Mouse (Mus musculus) frontal cortex, postnatal 36 days (tissue): ENCODE data around the gene F13a1.

ENCODE experiments used
- DNase-seq, 2 experiments: peaks; one replicate each; pipeline ENCODE4 v3.0.0; 2022; ENCODE audit warnings: low spot score in 2 of 2

F13a1 gene

DNA sequence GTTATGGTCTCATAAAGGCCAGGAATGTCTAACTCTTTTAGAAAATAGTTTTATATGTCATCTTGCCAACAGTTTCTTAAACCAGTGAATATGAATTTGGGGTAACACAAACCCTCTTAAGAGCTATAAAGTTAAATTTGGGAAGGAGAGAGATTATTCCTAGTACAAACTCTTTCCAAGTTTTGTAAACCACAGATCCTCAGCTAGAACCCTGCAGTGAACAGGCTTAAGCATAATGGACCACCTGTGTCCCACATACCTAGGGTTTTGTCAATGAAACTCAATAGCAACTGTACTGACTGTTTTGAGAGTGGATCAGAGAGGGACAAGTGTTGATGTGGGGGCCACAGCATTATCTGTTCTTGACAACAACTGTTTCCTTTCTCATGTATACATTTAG, 96.4 kb downstream of the F13a1 start:
- no peak for DNase-seq

- no peak for DNase-seq
Measured at GRCm38 (mm10) chr13:36941891-36942290, 108.2 kb downstream of the F13a1 start.

DNA sequence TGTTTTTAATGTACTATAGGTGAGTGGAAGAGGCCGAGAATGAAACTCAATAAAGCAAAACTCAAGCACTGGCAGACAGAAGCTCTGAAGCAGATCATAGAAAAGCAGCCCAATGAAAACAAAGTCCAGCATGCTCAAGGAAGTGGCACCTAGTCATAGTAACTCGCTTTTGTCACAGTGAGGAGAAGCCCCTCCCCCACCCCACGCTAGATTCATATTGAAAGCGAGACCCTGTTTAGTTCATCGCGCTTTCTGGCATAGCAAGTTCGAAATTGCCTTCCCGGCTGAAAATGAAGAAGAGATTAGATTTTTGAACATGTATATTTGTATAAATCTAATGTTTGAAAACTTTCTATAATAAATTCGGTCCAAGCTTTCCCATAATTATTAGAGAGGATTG, 118.0 kb downstream of the F13a1 start:
- DNase-seq, result no peak

- DNase-seq, result no peak
Measured at GRCm38 (mm10) chr13:36919737-36920136, 130.3 kb downstream of the F13a1 start.

DNA sequence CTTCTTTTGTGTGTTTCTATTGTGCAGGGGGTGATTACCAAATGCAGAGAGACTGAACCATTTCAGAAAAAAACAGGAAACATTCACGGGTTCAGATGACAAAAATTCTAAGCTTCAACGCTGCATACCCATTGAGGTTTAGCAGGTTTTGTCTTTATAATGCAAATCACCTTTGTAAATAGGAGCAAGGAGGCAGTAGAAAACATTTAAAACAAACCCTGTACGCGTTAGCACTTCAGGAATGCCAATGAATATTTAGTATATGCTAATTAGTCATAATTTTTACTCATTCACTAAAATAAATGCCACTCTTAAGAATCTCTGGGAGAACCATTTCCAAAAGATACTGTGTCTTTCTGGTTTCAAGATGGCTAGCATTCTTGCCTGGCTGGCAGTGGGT, 146.2 kb downstream of the F13a1 start:
- DNase-seq, result no peak

GRCm38 (mm10) chr13:36903447-36903846, 146.6 kb downstream of the F13a1 start:
- DNase-seq, result no peak

DNA sequence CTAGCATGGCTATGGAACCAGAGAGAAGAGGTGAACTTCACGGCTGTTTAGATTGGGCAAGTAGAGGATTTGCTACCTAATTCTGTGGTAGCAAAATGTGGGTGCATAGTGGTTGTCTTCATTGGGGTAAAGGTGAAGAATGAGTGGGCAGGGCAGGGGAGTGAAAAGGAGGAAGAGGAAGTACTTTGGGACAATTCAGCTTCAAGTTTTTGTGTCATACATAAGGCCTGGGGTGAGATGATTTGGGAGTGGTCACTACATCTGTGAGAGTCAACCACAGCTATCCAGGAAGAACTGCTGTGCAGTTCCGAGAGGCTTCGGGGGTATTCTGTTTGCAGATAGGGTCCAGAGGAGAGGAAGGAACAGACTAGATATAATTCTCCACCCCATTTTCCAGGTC, 148.4 kb downstream of the F13a1 start:
- no peak for DNase-seq

- DNase-seq, result no peak
Measured at GRCm38 (mm10) chr13:36901016-36901415, 149.0 kb downstream of the F13a1 start.

DNA sequence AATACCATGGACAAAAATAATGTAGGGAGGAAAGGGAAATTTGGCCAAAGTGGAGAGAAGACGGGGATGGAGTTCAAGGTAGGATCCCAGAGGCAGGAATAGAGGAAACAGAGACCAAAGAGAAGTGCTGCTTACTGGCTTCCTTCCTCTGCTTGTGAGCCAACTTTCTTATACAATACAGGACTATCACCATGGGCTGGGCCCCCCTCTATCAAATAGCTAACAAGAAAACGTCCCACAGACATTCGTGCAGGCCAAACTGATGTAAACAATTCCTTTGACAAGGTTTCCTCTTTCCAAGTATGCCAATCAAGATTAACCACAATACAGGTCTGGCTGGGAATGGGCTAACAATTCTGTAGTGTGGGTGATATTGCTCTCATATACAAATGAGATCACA, 154.0 kb downstream of the F13a1 start:
- no peak for DNase-seq

GRCm38 (mm10) chr13:36893762-36894161, 156.3 kb downstream of the F13a1 start:
- peak; percentile 49 to 80 for DNase-seq

DNA sequence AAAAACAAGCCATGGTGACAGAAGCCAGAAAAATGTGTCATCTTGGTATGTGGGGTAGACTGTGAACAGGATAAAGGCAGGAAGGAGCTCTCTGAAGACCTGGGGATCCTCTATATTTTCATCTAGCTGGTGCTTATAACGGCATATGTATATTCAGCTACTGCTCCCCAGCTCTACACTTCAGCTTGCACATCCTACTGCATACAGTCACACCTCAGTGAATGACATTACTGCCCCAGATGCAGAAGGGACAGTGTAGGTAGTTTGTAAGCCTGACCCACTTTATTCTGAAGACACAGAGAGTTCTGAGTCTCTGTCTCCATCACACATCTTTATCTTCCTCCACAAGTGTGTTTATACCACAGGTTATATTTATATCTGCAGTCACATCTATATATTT, 157.8 kb downstream of the F13a1 start:
- DNase-seq, result peak; percentile 29 to 68

DNA sequence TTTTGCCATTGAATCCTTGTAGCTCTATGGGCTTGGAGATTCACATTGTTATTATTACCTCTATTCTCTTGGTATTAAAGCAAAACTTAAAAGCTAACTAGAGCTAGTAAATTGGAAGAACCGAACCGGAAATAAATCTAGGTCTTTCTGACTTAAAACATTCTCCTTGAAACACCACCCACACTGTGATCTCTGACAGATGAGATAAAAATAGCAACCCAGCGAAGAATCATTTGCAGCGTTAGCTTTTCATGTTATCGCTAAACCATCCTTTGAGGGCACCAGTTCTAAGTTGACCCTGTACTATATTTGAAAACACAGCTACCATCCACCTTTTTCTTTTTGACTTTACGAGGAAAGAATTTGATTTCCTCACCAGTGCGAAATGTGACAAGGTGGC, 164.1 kb downstream of the F13a1 start:
- no peak for DNase-seq

DNA sequence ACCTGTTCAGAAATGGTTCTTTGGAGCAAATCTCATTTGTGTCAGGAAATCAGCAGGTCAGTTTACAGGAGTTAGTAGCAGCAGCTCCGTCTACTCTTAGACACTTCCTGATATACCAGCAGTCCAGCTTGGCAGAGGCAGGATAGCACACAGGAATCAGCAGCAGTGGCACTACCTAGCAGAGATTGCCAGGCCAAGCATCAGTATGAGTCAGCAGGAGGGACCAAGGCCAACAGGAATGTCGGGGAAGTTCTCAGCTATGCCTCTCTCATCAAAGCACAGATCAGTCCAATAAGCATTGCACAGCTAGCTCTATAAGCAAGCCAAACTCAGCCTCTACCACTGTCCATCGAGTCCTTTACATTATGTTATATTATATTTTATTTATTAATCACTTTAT, 210.9 kb downstream of the F13a1 start:
- DNase-seq, result no peak
